Comparison of ENCODE assay signal across 14 mouse cellular contexts in genomic region chr17:28244214-28244613, GRCm38 (mm10). TPM values are rescaled to one million over a fixed set of nuclear protein-coding genes. Genes with fewer than 3 reads are reported as not detected.
DNase-seq lines count a peak whose midpoint lies in the region; ATAC-seq and TF ChIP-seq lines count a peak whose summit lies in the region.
"Had no signal": no experiment of that assay in that cellular context is flagged by ENCODE, and none has a peak within 500 bp of the region (broad histone marks: within the 10 kb centered on the region; RNA-seq: fewer than 3 reads in every experiment).

No protein-coding gene starts in this region.

- no peaks in the 10 kb centered on the region for H3K27me3 ChIP-seq in forebrain, embryonic 10.5 days (ENCODE audit: poor library complexity, severe bottlenecking)
- H3K27me3 ChIP-seq in forebrain, embryonic 16.5 days (replicated peaks; ENCODE audit: control insufficient read depth, insufficient read depth, low read length): no peaks in the 10 kb centered on the region
- no peaks in the 10 kb centered on the region for H3K27me3 ChIP-seq in megakaryocyte, embryonic 14.5 days (replicated peaks)
- H3K27me3 ChIP-seq in hindbrain, embryonic 13.5 days: no peaks in the 10 kb centered on the region

- no peak overlapping the region for H3K9ac ChIP-seq in forebrain, embryonic 16.5 days (replicated peaks; ENCODE audit: low read depth, low read length)
- no peak overlapping the region for H3K9ac ChIP-seq in hindbrain, embryonic 13.5 days

- no peak for ATAC-seq in forebrain, embryonic 16.5 days
- no peak for ATAC-seq in megakaryocyte, adult 5-6 weeks (ENCODE audit: poor library complexity, severe bottlenecking)
- no peak for ATAC-seq in hindbrain, embryonic 13.5 days (ENCODE audit: low FRiP score)

- no peak overlapping the region for H3K4me2 ChIP-seq in forebrain, embryonic 16.5 days (ENCODE audit: low read length)
- no peak overlapping the region for H3K4me2 ChIP-seq in hindbrain, embryonic 13.5 days

- no peak overlapping the region for H3K4me3 ChIP-seq in forebrain, embryonic 10.5 days
- H3K4me3 ChIP-seq in forebrain, embryonic 16.5 days (replicated peaks; ENCODE audit: low read length): no peak overlapping the region
- peak overlapping the region; percentile 74 for H3K4me3 ChIP-seq in megakaryocyte, embryonic 14.5 days (replicated peaks)
- no peak overlapping the region for H3K4me3 ChIP-seq in hindbrain, embryonic 13.5 days
- H3K4me3 ChIP-seq in olfactory bulb, adult 2 months (ENCODE audit: insufficient read depth, low read depth, low read length): no peak overlapping the region

- no peak for DNase-seq in forebrain, embryonic 10.5 days (ENCODE audit: extremely low spot score, low spot score)
- DNase-seq in thymus, adult 18-20 months: no peak
- no peak for DNase-seq in kidney, postnatal 14 days
- DNase-seq: adrenal gland, postnatal 14 days; cerebellum, adult 8-10 months; kidney, adult 8-10 months; lung, postnatal 36 days; right cerebral cortex, postnatal 25 days; thymus, postnatal 4 days had no signal

- no peak for TF ChIP-seq POLR2A in olfactory bulb, adult 2 months (IDR thresholded peaks at IDR 0.05; ENCODE audit: insufficient read depth, low read depth, low read length)

- TF ChIP-seq CTCF in olfactory bulb, adult 2 months (IDR thresholded peaks at IDR 0.05; ENCODE audit: insufficient read depth, low read depth, low read length): no peak

- 86% methylated on average over 6 of the region's 6 CpGs for WGBS in forebrain, embryonic 10.5 days
- WGBS in forebrain, embryonic 16.5 days: 85% methylated on average over 6 of the region's 6 CpGs
- 84% methylated on average over 6 of the region's 6 CpGs for WGBS in hindbrain, embryonic 13.5 days
- 71% methylated on average over 6 of the region's 6 CpGs for WGBS in olfactory bulb, adult 2 months

- H3K9me3 ChIP-seq in forebrain, embryonic 10.5 days: no peaks in the 10 kb centered on the region
- no peaks in the 10 kb centered on the region for H3K9me3 ChIP-seq in forebrain, embryonic 16.5 days (ENCODE audit: control insufficient read depth, low read length)
- no peaks in the 10 kb centered on the region for H3K9me3 ChIP-seq in megakaryocyte, embryonic 14.5 days
- no peaks in the 10 kb centered on the region for H3K9me3 ChIP-seq in hindbrain, embryonic 13.5 days

- peaks cover 25% of the 10 kb centered on the region for H3K4me1 ChIP-seq in forebrain, embryonic 10.5 days
- H3K4me1 ChIP-seq in forebrain, embryonic 16.5 days (replicated peaks; ENCODE audit: control insufficient read depth, insufficient read depth, low read length): peaks cover 5% of the 10 kb centered on the region; the same call in 1 of the 2 replicates
- peaks cover 100% of the 10 kb centered on the region for H3K4me1 ChIP-seq in megakaryocyte, embryonic 14.5 days
- peaks cover 52% of the 10 kb centered on the region for H3K4me1 ChIP-seq in hindbrain, embryonic 13.5 days (replicated peaks)
- peaks cover 36% of the 10 kb centered on the region for H3K4me1 ChIP-seq in olfactory bulb, adult 2 months (ENCODE audit: control insufficient read depth, insufficient read depth, low read length)

- peaks cover 34% of the 10 kb centered on the region for H3K36me3 ChIP-seq in forebrain, embryonic 10.5 days (replicated peaks)
- H3K36me3 ChIP-seq in forebrain, embryonic 16.5 days (ENCODE audit: control insufficient read depth, insufficient read depth): no peaks in the 10 kb centered on the region
- peaks cover 90% of the 10 kb centered on the region for H3K36me3 ChIP-seq in megakaryocyte, embryonic 14.5 days (replicated peaks; ENCODE audit: low read length)
- 0 out of 2 replicates have a peak, but pooled peaks cover 7% of the 10 kb centered on the region for H3K36me3 ChIP-seq in hindbrain, embryonic 13.5 days

- H3K27ac ChIP-seq in forebrain, embryonic 10.5 days: peak overlapping the region; percentile 72
- no peak overlapping the region for H3K27ac ChIP-seq in forebrain, embryonic 16.5 days (ENCODE audit: low read length)
- peak overlapping the region; percentile 77 for H3K27ac ChIP-seq in hindbrain, embryonic 13.5 days
- H3K27ac ChIP-seq in olfactory bulb, adult 2 months (ENCODE audit: insufficient read depth, low read depth, low read length): peak overlapping the region; percentile 11; the same call in 1 of the 2 replicates

RNA-seq across cellular contexts. Expression of gene Ppard, which starts 11.7 kb away (rescaled TPM):
- polyA plus RNA-seq in forebrain, embryonic 10.5 days (2016; fragmentation: Nextera tagmentation; extraction: Ambion mirVana): 1.3 and 1.4 TPM in 2 replicates
- polyA plus RNA-seq in forebrain, embryonic 16.5 days (2015; fragmentation: Nextera tagmentation; extraction: Ambion mirVana): 1.2 and 1.3 TPM in 2 replicates
- polyA plus RNA-seq in megakaryocyte, embryonic 14.5 days (2012; ENCODE audit: insufficient read depth, low replicate concordance): 132 and 226 TPM in 2 replicates
- total RNA-seq in megakaryocyte, adult 5-6 weeks (2015): 19.5 and 19.6 TPM in 2 replicates
- 4.4 and 8.2 TPM in 2 replicates for total RNA-seq in megakaryocyte, adult 5-6 weeks (2017)
- 1.5 and 2.1 TPM in 2 replicates for polyA plus RNA-seq in hindbrain, embryonic 13.5 days (2015; fragmentation: Nextera tagmentation; extraction: Ambion mirVana)
- polyA plus RNA-seq in olfactory bulb, adult 2 months (2012; ENCODE audit: insufficient read depth, insufficient read length, low replicate concordance, missing spikeins): not detected in 2 replicates

RNA-seq across cellular contexts. Expression of gene Def6, which starts 36.6 kb away (rescaled TPM):
- polyA plus RNA-seq in forebrain, embryonic 10.5 days (2016; fragmentation: Nextera tagmentation; extraction: Ambion mirVana): 2.4 and 4.1 TPM in 2 replicates
- 4.5 and 4.6 TPM in 2 replicates for polyA plus RNA-seq in forebrain, embryonic 16.5 days (2015; fragmentation: Nextera tagmentation; extraction: Ambion mirVana)
- polyA plus RNA-seq in megakaryocyte, embryonic 14.5 days (2012; ENCODE audit: insufficient read depth, low replicate concordance): 90.3 and 202 TPM in 2 replicates
- total RNA-seq in megakaryocyte, adult 5-6 weeks (2015): 35.4 and 40.7 TPM in 2 replicates
- total RNA-seq in megakaryocyte, adult 5-6 weeks (2017): 91.5 and 92.6 TPM in 2 replicates
- 5.8 and 6.6 TPM in 2 replicates for polyA plus RNA-seq in hindbrain, embryonic 13.5 days (2015; fragmentation: Nextera tagmentation; extraction: Ambion mirVana)
- polyA plus RNA-seq in olfactory bulb, adult 2 months (2012; ENCODE audit: insufficient read depth, insufficient read length, low replicate concordance, missing spikeins): not detected in 2 replicates
